Mouse (Mus musculus) forebrain, embryonic 13.5 days (tissue): ENCODE data around the gene Carmil2. TPM values are rescaled to one million over a fixed set of nuclear protein-coding genes. Genes with fewer than 3 reads are reported as not detected.

Experiments used
- ATAC-seq: fragments of 200-750 bp; cut with Nextera tagmentation; 2 replicates; pipeline ENCODE4 v1.8.0; 2017
- H3K27ac ChIP-seq: fragments of 300-500 bp; sonication (generic); 2 replicates; pipeline ENCODE4 v1.5.1; 2015; ENCODE audit warnings: inconsistent platforms, mild to moderate bottlenecking, moderate library complexity
- H3K27me3 ChIP-seq: fragments of 300-500 bp; sonication (generic); 2 replicates; pipeline ENCODE4 v1.6.1; 2015; ENCODE audit warnings: mild to moderate bottlenecking, inconsistent platforms
- H3K36me3 ChIP-seq: fragments of 300-500 bp; sonication (generic); 2 replicates; pipeline ENCODE4 v1.6.1; 2015; ENCODE audit warnings: mild to moderate bottlenecking, inconsistent platforms; ENCODE audit not compliant: poor library complexity, severe bottlenecking
- H3K4me1 ChIP-seq: fragments of 300-500 bp; sonication (generic); 2 replicates; pipeline ENCODE4 v1.6.1; 2015; ENCODE audit warnings: inconsistent platforms
- H3K4me2 ChIP-seq: fragments of 300-500 bp; sonication (generic); 2 replicates; pipeline ENCODE4 v1.6.1; 2015; ENCODE audit warnings: inconsistent platforms, mild to moderate bottlenecking, moderate library complexity
- H3K4me3 ChIP-seq: fragments of 300-500 bp; sonication (generic); 2 replicates; pipeline ENCODE4 v1.5.1; 2015; ENCODE audit warnings: mild to moderate bottlenecking, inconsistent platforms
- H3K9ac ChIP-seq: fragments of 300-500 bp; sonication (generic); 2 replicates; pipeline ENCODE4 v1.6.1; 2015; ENCODE audit warnings: mild to moderate bottlenecking, inconsistent platforms
- H3K9me3 ChIP-seq: fragments of 300-500 bp; sonication (generic); replicated peaks from 2 replicates; pipeline ENCODE4 v1.6.1; 2016; ENCODE audit warnings: inconsistent platforms
- WGBS: fragments of 180-500 bp; shearing (Covaris S2); methylation state at CpG from one replicate; pipeline ENCODE4 v1.1.7; 2015; 5-methylcytosine and 5-hydroxymethylcytosine counted together
- polyA plus RNA-seq: library from polyadenylated mRNA; unstranded; fragments of >200 nt; fragmentation: Nextera tagmentation; extraction: Ambion mirVana; gene quantifications from 2 replicates; pipeline ENCODE4 v1.2.1, GENCODE M21; 2015

Gene Carmil2
- polyA plus RNA-seq, 1 experiment from 2014 or later = 5.9 TPM

- ATAC-seq = no peak
- peak overlapping the region; percentile 96 for H3K4me2 ChIP-seq
- H3K4me1 ChIP-seq = peaks cover 28% of the 10 kb centered on the region
- 90% methylated on average over 11 of the region's 11 CpGs for WGBS
- H3K9ac ChIP-seq = peak overlapping the region; percentile 80
- H3K27ac ChIP-seq = no peak overlapping the region
- no peaks in the 10 kb centered on the region for H3K27me3 ChIP-seq
- peaks cover 65% of the 10 kb centered on the region for H3K36me3 ChIP-seq
- H3K4me3 ChIP-seq = peak overlapping the region; percentile 70
- no peaks in the 10 kb centered on the region for H3K9me3 ChIP-seq
Measured at GRCm38 (mm10) chr8:105699488-105700215, 13.6 kb downstream of the Carmil2 start.

GRCm38 (mm10) chr8:105700566-105700965, 14.5 kb downstream of the Carmil2 start:
- H3K4me3 ChIP-seq = peak overlapping the region; percentile 70
- no peaks in the 10 kb centered on the region for H3K9me3 ChIP-seq
- under 1% methylated on average over 21 of the region's 21 CpGs for WGBS
- H3K9ac ChIP-seq = peak overlapping the region; percentile 80
- peak overlapping the region; percentile 94; the same call in 1 of the 2 replicates for H3K27ac ChIP-seq
- no peak; the same call in 1 of the 2 replicates for ATAC-seq
- peaks cover 62% of the 10 kb centered on the region for H3K36me3 ChIP-seq
- H3K4me1 ChIP-seq = peaks cover 22% of the 10 kb centered on the region
- H3K4me2 ChIP-seq = peak overlapping the region; percentile 96
- H3K27me3 ChIP-seq = no peaks in the 10 kb centered on the region

- H3K4me1 ChIP-seq = peaks cover 25% of the 10 kb centered on the region
Measured at GRCm38 (mm10) chr8:105700966-105701824, 15.1 kb downstream of the Carmil2 start, which contains the start of the genes Acd and Pard6a. Acd (minus strand) TSS chr8:105701102. Pard6a (plus strand) TSS chr8:105701148.

GRCm38 (mm10) chr8:105702001-105702401, 15.9 kb downstream of the Carmil2 start:
- Histone ChIP-seq H3K27ac (peak overlapping the region; percentile 94), H3K4me1 (peaks cover 33% of the 10 kb centered on the region), H3K9me3 (no peaks in the 10 kb centered on the region), H3K4me3 (peak overlapping the region; percentile 70), H3K36me3 (peaks cover 50% of the 10 kb centered on the region), H3K9ac (peak overlapping the region; percentile 80), H3K4me2 (peak overlapping the region; percentile 96), H3K27me3 (no peaks in the 10 kb centered on the region)
- WGBS = 33% methylated on average over 18 of the region's 18 CpGs
- peak; percentile 2; the same call in 1 of the 2 replicates for ATAC-seq

More at GRCm38 (mm10) chr8:105700966-105701824, 15.1 kb downstream of the Carmil2 start, which contains the start of the genes Acd and Pard6a:
- peak within 1 kb of the TSS; percentile 80 for H3K9ac ChIP-seq
- H3K36me3 ChIP-seq = peaks cover 58% of the 10 kb centered on the region
- peak within 1 kb of the TSS; percentile 94 for H3K27ac ChIP-seq
- under 1% methylated on average over 60 of the region's 60 CpGs for WGBS
- H3K9me3 ChIP-seq = no peaks in the 10 kb centered on the region
- peak; percentile 84 for ATAC-seq
- H3K27me3 ChIP-seq = no peaks in the 10 kb centered on the region
- H3K4me3 ChIP-seq = peak within 1 kb of the TSS; percentile 70
- peak within 1 kb of the TSS; percentile 96 for H3K4me2 ChIP-seq

DNA sequence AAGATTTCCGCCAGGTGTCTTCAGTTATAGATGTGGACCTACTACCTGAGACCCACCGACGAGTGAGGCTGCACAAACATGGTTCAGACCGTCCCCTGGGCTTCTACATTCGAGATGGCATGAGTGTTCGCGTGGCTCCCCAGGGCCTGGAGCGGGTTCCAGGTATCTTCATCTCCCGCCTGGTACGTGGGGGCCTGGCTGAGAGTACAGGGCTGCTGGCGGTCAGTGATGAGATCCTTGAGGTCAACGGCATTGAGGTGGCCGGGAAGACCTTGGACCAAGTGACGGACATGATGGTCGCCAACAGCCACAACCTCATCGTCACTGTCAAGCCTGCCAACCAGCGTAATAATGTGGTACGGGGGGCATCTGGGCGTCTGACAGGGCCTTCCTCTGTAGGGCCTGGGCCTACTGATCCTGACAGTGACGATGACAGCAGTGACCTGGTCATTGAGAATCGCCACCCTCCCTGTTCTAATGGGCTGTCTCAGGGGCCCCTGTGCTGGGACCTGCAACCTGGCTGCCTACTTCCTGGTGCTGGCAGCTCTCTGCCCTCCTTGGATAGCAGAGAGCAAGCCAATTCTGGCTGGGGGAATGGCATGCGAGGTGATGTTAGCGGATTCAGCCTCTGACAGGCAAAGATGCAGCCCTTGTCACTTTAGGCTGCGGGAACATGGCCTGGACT, 16.8 kb downstream of the Carmil2 start:
- H3K9ac ChIP-seq = no peak overlapping the region
- H3K4me2 ChIP-seq = no peak overlapping the region
- 94% methylated on average over 24 of the region's 24 CpGs for WGBS
- peaks cover 41% of the 10 kb centered on the region for H3K4me1 ChIP-seq
- H3K36me3 ChIP-seq = peaks cover 41% of the 10 kb centered on the region
- no peaks in the 10 kb centered on the region for H3K9me3 ChIP-seq
- no peak overlapping the region for H3K4me3 ChIP-seq
- H3K27ac ChIP-seq = no peak overlapping the region
- ATAC-seq = no peak
- H3K27me3 ChIP-seq = no peaks in the 10 kb centered on the region

- ATAC-seq = no peak
- peaks cover 30% of the 10 kb centered on the region for H3K36me3 ChIP-seq
- no peak overlapping the region for H3K9ac ChIP-seq
- WGBS = 94% methylated on average over 34 of the region's 34 CpGs
- no peak overlapping the region for H3K4me2 ChIP-seq
- no peak overlapping the region for H3K27ac ChIP-seq
- H3K4me1 ChIP-seq = peaks cover 41% of the 10 kb centered on the region
- no peaks in the 10 kb centered on the region for H3K9me3 ChIP-seq
- no peak overlapping the region for H3K4me3 ChIP-seq
- H3K27me3 ChIP-seq = no peaks in the 10 kb centered on the region
Measured at GRCm38 (mm10) chr8:105704146-105704812, 18.2 kb downstream of the Carmil2 start.

GRCm38 (mm10) chr8:105704955-105705354, 18.9 kb downstream of the Carmil2 start:
- Histone ChIP-seq H3K4me3 (no peak overlapping the region), H3K9me3 (no peaks in the 10 kb centered on the region), H3K9ac (no peak overlapping the region), H3K4me1 (peaks cover 34% of the 10 kb centered on the region), H3K4me2 (no peak overlapping the region), H3K27me3 (no peaks in the 10 kb centered on the region), H3K27ac (no peak overlapping the region), H3K36me3 (peaks cover 25% of the 10 kb centered on the region)
- ATAC-seq = no peak
- 92% methylated on average over 6 of the region's 6 CpGs for WGBS

GRCm38 (mm10) chr8:105706426-105706825, 20.4 kb downstream of the Carmil2 start:
- Histone ChIP-seq H3K4me3 (peak overlapping the region; percentile 70), H3K27ac (no peak overlapping the region), H3K9ac (0 out of 2 replicates have a peak overlapping the region, but pooled peaks have one; percentile 17), H3K27me3 (no peaks in the 10 kb centered on the region), H3K4me1 (peaks cover 29% of the 10 kb centered on the region), H3K36me3 (peaks cover 25% of the 10 kb centered on the region), H3K9me3 (no peaks in the 10 kb centered on the region), H3K4me2 (peak overlapping the region; percentile 95)
- ATAC-seq = no peak
- WGBS = 73% methylated on average over 12 of the region's 12 CpGs

DNA sequence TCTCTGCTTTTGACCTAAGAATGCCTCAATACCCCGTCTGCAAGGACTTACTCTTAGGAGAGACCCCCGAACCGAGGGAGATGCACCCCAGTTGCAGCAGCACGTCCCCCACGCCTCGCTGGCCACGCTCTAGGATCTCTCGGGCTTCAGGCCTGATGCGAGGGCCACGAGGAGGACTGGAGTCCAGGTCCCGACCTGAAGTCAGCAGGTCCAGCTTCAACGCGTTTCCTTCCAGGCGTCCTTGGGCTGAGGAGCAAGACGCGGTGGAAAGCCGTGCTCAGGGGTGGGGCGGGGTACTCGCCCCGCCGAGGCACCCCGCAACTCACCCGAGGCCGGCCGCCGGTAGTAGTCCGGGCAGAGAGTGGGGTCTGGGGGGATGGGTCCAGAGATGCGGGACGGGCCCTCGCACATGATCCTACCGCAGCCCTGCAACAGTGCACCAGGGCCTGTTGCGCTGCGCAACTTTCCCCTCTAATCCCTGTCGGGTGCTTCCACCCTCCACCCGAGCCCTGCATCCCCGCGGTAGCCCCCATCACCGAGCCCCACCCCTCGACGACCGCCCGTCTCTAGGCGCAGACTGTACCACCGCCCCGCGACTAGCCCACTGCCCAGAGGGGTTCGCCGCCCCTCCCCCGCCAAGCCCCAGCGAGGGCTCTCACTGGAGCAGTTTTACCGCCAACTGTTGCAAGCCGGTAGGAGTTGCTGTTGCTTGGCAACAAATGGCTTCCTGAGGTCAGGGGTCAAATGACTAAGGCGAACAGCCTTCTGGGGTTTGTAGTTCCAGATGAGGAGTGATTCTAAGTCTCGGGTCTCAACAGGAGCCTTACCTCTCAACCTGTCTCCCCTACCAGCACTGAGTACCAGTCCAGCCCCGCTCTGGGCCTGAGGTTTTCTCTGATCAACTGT, 21.7 kb downstream of the Carmil2 start, which contains the start of the genes 4933405L10Rik and Enkd1:
Gene 4933405L10Rik (plus strand): TSS at position 158 of the 906 bp plus-strand sequence.
Gene Enkd1 (minus strand): TSS at position 713 of the 906 bp plus-strand sequence.
- H3K4me2 ChIP-seq = peak within 1 kb of the TSS; percentile 95
- peaks cover 19% of the 10 kb centered on the region for H3K36me3 ChIP-seq
- peaks cover 19% of the 10 kb centered on the region for H3K4me1 ChIP-seq
- WGBS = under 1% methylated on average over 54 of the region's 55 CpGs
- H3K27ac ChIP-seq = no peak within 1 kb of the TSS
- H3K4me3 ChIP-seq = peak within 1 kb of the TSS; percentile 70
- ATAC-seq = peak; percentile 90
- no peaks in the 10 kb centered on the region for H3K27me3 ChIP-seq
- peak within 1 kb of the TSS; percentile 78 for H3K9ac ChIP-seq
- H3K9me3 ChIP-seq = no peaks in the 10 kb centered on the region

DNA sequence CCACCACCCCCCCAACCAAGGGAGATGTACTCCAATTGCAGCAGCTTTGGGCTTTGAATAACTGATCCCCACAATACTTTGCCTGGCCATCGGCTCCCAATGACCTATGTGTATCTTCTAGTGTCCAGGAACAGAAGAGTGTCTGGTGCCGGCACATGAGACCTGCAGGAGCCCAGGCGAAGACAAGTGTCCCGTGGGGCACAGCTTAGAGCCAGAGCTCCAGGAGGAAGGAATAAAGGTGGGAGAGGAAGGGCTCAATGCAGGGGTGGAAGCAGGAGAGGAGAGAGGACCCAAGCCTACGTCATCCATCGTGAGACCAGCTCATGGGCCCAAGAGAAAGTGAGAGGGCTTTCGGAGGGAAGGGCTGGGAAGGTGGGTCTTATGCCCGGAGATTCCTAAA, 22.6 kb downstream of the Carmil2 start:
- Histone ChIP-seq H3K9ac (no peak overlapping the region), H3K27me3 (no peaks in the 10 kb centered on the region), H3K4me1 (peaks cover 19% of the 10 kb centered on the region), H3K36me3 (peaks cover 10% of the 10 kb centered on the region), H3K4me3 (0 out of 2 replicates have a peak overlapping the region, but pooled peaks have one; percentile 70), H3K27ac (no peak overlapping the region), H3K4me2 (no peak overlapping the region), H3K9me3 (no peaks in the 10 kb centered on the region)
- 95% methylated on average over 8 of the region's 8 CpGs for WGBS
- ATAC-seq = no peak
